Mouse (Mus musculus): ENCODE data around the gene Chchd1. TPM values are rescaled to one million over a fixed set of nuclear protein-coding genes. Genes with fewer than 3 reads are reported as not detected.

The Chchd1 gene
- total RNA-seq, 4 experiments from 2014 or later = 44.0 to 50.6 (median 49.5) TPM

- DNase-seq (ENCODE audit: low spot score in 2 of 2) = no peak
These were observed 20.2 kb downstream of the Chchd1 start for GRCm38 (mm10) chr14:20723006-20723405.

- DNase-seq (ENCODE audit: low spot score in 2 of 2) = peak in 1 of 2 experiments; percentile 60
These were observed 21.2 kb downstream of the Chchd1 start for GRCm38 (mm10) chr14:20724043-20724442.

- no peak for DNase-seq (ENCODE audit: low spot score in 2 of 2)
These were observed 23.0 kb downstream of the Chchd1 start for GRCm38 (mm10) chr14:20725660-20726339.

GRCm38 (mm10) chr14:20729871-20730270, 27.1 kb downstream of the Chchd1 start:
- no peak for DNase-seq (ENCODE audit: low spot score in 2 of 2)

GRCm38 (mm10) chr14:20730853-20731602, 28.2 kb downstream of the Chchd1 start:
- DNase-seq (ENCODE audit: low spot score in 2 of 2) = no peak

GRCm38 (mm10) chr14:20733041-20733951, 30.5 kb downstream of the Chchd1 start:
- no peak for DNase-seq (ENCODE audit: low spot score in 2 of 2)

GRCm38 (mm10) chr14:20733952-20734774, 31.4 kb downstream of the Chchd1 start, which contains the start of gene Ndst2:
TSS of gene Ndst2 (minus strand) at chr14:20734562.
- DNase-seq (ENCODE audit: low spot score in 2 of 2) = peak; percentile 70 to 80

- DNase-seq (ENCODE audit: low spot score in 2 of 2) = no peak
These were observed 32.2 kb downstream of the Chchd1 start for GRCm38 (mm10) chr14:20735052-20735451.

- no peak for DNase-seq (ENCODE audit: low spot score in 2 of 2)
These were observed 33.1 kb downstream of the Chchd1 start for GRCm38 (mm10) chr14:20735892-20736390.

GRCm38 (mm10) chr14:20737306-20737705, 34.5 kb downstream of the Chchd1 start:
- no peak for DNase-seq (ENCODE audit: low spot score in 2 of 2)

- no peak for DNase-seq (ENCODE audit: low spot score in 2 of 2)
These were observed 35.7 kb downstream of the Chchd1 start for GRCm38 (mm10) chr14:20738511-20738910.

- no peak for DNase-seq (ENCODE audit: low spot score in 2 of 2)
These were observed 38.5 kb downstream of the Chchd1 start for GRCm38 (mm10) chr14:20741301-20741700.

- no peak for DNase-seq (ENCODE audit: low spot score in 2 of 2)
These were observed 40.8 kb downstream of the Chchd1 start for GRCm38 (mm10) chr14:20743614-20744013.

GRCm38 (mm10) chr14:20746935-20747334, 44.1 kb downstream of the Chchd1 start:
- DNase-seq (ENCODE audit: low spot score in 2 of 2) = no peak

GRCm38 (mm10) chr14:20748388-20748787, 45.6 kb downstream of the Chchd1 start:
- DNase-seq (ENCODE audit: low spot score in 2 of 2) = no peak

- DNase-seq (ENCODE audit: low spot score in 2 of 2) = no peak
These were observed 46.8 kb downstream of the Chchd1 start for GRCm38 (mm10) chr14:20749494-20750051.

- DNase-seq (ENCODE audit: low spot score in 2 of 2) = no peak
These were observed 47.7 kb downstream of the Chchd1 start for GRCm38 (mm10) chr14:20750503-20750902.

GRCm38 (mm10) chr14:20753792-20754191, 51.0 kb downstream of the Chchd1 start:
- DNase-seq (ENCODE audit: low spot score in 2 of 2) = no peak
